Mouse (Mus musculus): Measurements from ENCODE around the gene Kif16b.

Kif16b gene

DNA sequence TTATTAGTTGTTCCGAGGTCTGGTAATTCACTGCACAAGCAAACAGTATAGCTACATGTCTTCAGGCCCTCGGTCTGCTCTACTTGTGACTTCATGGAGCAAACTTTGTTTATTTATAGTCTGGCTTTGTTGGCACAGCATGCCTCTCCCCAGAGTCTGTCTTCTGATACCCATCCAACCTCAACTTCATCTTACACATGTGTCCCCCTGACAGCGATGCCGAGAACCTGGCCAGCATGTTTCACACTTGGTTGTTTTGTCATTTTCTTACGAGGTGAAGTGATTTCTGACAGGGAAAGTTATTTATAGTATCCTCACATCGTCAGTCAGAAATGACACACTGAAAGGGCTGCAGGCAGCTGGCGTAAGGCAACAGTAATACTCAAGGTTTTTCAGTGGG lies 249.7 kb downstream of the Kif16b start:
- CTCF ChIA-PET = no interaction called here

DNA sequence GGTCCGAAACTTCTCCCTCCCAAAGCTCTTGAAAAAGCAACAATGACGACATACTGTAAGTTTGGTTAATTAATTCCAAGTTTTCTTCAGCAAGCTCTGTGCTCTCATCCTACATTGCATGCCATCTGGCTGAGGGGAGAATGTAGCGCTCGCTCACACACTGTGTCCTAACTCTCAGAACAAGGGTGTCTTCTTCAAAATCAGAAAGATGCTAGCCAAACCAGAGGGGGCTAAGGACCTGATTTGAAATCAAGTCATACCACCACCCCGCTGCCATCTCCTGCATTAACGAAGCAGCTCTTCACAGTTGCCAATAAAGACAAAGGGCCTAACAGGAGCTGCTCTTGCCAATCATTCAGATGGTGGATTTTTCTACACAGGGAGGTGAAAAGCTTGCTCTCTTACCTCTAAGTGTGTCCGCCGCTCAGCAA lies 253.3 kb downstream of the Kif16b start:
- CTCF ChIA-PET = no interaction called here

DNA sequence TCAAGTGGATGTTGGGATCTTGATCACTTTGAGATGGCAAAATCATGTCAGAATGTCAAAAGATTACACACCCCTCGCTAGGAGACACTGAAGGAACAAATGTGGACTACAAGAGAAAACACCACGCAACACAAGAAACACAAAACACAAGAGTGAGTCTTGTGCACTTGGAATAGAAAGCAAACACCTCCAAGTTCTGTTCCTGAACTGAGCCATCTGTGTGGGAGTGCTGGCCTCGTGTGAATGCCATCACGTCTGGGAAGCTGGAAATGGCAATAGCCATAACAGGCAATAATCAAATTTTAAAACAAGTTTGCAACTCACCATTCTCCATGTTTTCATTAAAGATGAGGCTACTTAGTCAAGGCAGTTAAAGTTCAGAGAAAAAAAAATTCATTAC lies 254.5 kb downstream of the Kif16b start:
- CTCF ChIA-PET = no interaction called here

GRCm38 (mm10) chr2:142641766-142642165 lies 259.6 kb downstream of the Kif16b start:
- CTCF ChIA-PET = no interaction called here

DNA sequence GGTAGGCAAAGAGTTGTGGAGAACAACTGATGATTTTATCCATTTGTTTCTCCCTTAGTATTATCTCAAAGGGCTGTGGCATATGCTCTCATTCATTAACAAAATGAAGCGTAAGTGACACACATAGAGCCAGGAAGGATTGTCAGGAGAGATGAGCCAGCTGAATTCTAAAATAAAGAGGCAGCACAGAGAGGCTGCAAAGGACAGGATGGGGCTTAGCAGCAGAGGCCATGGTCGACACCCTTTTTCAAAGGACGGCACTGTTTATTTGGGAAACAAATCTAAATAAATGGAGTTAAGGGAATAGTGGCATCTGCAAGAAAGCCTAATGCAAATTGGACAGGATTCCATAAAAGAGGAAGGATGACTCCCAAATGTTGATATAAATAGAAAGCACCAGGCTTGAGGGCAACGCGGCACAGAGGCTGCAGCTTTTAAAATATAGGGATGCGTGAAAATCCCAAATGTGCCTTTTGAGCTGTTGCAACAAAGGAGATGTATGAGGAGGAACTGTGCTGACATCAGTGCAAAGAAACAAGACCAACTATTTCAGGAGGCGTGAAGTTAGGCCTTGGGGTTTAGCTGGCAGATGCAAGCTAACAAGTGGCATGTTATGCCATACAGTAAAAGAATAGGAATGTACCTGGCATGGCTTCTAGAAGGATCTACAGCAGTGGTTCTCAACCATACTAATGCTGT lies 265.6 kb downstream of the Kif16b start:
- CTCF ChIA-PET = no interaction called here

- CTCF ChIA-PET = no interaction called here
Measured at GRCm38 (mm10) chr2:142633996-142634559, 267.3 kb downstream of the Kif16b start.

DNA sequence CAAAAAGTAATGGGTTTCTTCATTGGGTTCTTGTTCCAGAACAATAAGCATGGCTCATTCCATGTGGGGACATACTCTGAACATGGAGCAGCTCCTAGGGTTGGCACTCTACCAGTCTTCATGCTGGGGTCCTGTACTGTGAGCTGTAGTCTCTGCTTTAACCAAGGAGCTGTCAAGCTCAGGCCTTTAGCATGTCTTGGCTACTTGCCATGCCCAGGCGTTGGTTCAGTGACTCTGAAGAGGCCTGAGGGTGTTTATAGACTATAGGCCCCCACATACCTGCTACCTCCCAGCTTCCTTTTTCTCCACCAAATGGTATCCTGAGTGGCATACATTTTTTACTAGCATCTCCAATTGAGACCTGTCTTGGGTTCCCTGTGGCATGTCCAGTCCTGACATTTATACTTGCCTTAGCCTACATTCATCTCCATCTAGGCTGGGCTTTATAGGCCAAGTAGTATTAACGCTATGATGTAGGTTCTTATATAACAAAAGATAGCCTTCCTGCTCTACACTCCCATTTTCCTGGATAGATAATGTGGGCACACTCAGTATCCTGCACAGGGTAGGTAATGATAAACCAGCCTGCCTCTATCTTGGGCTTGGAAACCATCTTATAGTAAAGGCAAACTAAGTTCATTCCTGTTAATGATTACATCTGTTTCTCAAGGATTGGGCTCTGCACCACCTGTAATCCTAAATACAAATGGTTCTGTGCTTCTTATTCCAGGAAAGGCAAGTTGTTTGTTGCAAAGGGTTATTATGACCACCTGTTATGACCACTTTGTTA lies 271.6 kb downstream of the Kif16b start:
- CTCF ChIA-PET = no interaction called here

- CTCF ChIA-PET = no interaction called here
Measured at GRCm38 (mm10) chr2:142625756-142626155, 275.6 kb downstream of the Kif16b start.

DNA sequence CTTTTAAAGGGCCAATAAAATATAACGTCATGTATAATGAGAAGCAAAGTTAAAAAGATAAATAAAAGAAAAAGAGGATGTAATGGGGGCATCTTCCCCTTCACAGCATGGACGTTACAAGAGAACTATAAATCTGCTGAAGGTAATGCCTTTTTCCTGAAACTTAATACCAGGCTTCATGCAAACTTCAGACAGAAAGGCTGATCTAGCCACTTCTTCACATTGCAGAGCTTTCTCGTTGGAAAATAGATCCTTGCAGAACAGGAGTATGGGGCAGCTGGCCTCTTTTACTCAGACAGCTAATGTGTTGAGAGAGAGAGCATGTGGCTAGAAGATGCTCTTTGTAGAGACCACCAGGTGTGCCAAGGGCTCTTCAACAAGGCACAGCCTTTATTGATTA lies 276.2 kb downstream of the Kif16b start:
- CTCF ChIA-PET = no interaction called here

GRCm38 (mm10) chr2:142624254-142624653 lies 277.1 kb downstream of the Kif16b start:
- CTCF ChIA-PET = no interaction called here

DNA sequence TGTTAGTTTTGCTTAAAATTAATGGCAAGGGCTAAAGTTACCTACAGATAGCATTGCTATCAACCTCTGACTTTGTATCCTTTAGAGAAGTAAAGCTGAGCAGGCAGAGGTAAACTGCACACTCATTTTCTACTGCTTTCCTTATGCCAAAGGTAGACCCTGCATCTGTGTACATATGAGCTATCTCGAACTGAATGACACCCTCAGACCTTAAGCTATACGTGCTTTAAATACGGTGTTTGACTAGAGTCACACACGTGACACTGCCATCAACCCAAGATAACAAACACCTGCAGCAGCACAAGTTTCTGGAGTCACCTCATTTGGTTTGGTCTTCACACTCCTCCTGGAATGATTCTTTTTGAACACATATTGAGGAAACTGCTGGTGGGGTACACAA lies 280.2 kb downstream of the Kif16b start:
- CTCF ChIA-PET = no interaction called here

- CTCF ChIA-PET = no interaction called here
Measured at GRCm38 (mm10) chr2:142619926-142620325, 281.4 kb downstream of the Kif16b start.

DNA sequence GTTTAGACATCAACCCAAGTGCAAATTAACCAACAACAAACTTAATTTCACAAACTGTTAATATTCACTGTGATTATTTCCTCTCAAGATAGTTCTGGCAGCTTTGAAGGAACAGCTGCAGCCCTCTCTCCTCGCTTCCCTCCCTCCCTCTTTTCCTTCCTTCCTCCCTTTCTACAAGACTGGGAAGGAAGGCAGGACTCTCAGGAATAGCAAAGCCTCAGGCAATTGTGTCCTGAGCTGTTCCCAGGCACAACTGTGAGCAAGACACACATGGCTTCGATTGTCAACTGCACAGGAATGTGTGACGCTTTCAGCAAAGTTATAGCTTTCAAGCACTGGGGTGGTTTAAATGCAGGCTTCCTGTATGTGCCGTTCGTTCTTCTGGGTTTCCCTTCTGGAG lies 286.8 kb downstream of the Kif16b start:
- CTCF ChIA-PET = no interaction called here

- CTCF ChIA-PET = no interaction called here
Measured at GRCm38 (mm10) chr2:142612359-142612953, 288.9 kb downstream of the Kif16b start.

DNA sequence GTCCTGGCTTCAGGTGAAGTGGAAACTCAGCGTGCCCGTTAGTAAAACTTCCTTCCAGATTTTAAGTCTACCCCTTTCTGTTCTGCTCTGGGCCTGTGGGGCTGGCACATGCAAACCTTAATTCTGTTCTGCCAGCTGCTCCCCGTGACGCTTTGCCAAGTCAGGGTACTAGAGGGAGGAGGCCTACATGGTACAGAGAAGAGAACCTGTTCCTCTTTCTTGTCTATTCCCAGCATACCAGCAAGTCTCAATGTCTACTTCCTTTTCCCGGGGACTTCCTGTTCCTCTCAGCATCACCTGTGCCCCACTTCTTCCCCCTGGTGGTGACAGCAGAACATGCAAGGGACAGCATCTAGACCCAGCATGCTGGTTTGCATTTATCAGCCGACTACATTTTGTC lies 290.2 kb downstream of the Kif16b start:
- CTCF ChIA-PET = no interaction called here

GRCm38 (mm10) chr2:142610206-142610605 lies 291.1 kb downstream of the Kif16b start:
- CTCF ChIA-PET = no interaction called here

DNA sequence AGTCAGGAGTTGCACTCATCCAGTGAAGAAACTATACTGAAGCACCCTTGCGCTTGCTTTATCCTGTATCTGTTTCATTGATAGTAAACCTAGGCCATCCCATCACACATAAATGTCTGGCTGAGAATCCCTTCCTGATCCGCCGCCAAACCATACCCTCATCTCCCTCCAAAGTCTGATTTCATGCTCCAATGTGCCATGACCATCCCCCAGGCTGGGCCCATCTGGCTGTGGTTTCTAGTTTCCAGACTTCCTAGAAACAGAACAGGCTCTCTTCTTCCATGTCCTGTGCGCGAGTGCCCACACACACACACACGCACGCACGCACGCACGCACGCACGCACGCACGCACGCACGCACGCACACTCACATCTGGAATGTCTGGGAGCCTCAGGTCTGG lies 292.6 kb downstream of the Kif16b start:
- CTCF ChIA-PET = no interaction called here

- CTCF ChIA-PET = no interaction called here
Measured at GRCm38 (mm10) chr2:142604762-142605161, 296.6 kb downstream of the Kif16b start.

- CTCF ChIA-PET = no interaction called here
Measured at GRCm38 (mm10) chr2:142603210-142603609, 298.1 kb downstream of the Kif16b start.

- CTCF ChIA-PET = no interaction called here
Measured at GRCm38 (mm10) chr2:142599235-142599634, 302.1 kb downstream of the Kif16b start.

GRCm38 (mm10) chr2:142596176-142597170 lies 304.9 kb downstream of the Kif16b start:
- CTCF ChIA-PET = no interaction called here

DNA sequence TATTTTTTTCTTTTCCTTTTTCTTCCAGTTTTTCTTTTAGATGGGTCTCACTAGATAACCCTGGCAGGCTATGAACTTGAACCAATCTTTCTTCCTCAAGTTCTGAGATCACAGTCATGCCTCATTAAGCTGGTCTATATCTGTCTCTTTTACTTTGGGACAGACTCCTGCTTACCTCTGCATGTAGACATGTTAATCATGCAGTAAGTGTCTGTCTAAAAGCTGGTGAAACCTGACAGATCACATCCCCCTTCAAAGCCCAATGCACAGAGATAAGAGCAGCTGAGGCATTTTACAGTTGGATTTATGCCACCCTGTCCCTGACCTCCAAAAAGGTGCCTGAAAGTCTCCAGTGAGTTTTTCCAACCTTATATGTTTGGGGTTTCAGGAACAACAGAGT lies 310.4 kb downstream of the Kif16b start:
- CTCF ChIA-PET = no interaction called here
